Comparison of ENCODE assay signal across 13 mouse cellular contexts in genomic region chr8:118701312-118701880, GRCm38 (mm10).
DNase-seq lines count a peak whose midpoint lies in the region; ATAC-seq lines count a peak whose summit lies in the region.
"Had no signal": no experiment of that assay in that cellular context is flagged by ENCODE, and none has a peak within 500 bp of the region (broad histone marks: within the 10 kb centered on the region; RNA-seq: fewer than 3 reads in every experiment).

No protein-coding gene starts in this region.

- H3K4me3 ChIP-seq in lung, embryonic 16.5 days (ENCODE audit: low read length) = no peak overlapping the region
- no peak overlapping the region for H3K4me3 ChIP-seq in stomach, embryonic 16.5 days (replicated peaks; ENCODE audit: low read length)
- H3K4me3 ChIP-seq in forebrain, embryonic 16.5 days (replicated peaks; ENCODE audit: low read length) = no peak overlapping the region
- H3K4me3 ChIP-seq in hindbrain, embryonic 11.5 days (ENCODE audit: low read depth, low read length) = no peak overlapping the region
- H3K4me3 ChIP-seq: embryonic facial prominence, embryonic 12.5 days; forebrain, embryonic 15.5 days; hindbrain, embryonic 12.5 days; midbrain, embryonic 10.5 days; neural tube, embryonic 12.5 days had no signal

- H3K36me3 ChIP-seq in lung, embryonic 16.5 days (ENCODE audit: control insufficient read depth, insufficient read depth, low read length) = no peaks in the 10 kb centered on the region
- H3K36me3 ChIP-seq in stomach, embryonic 16.5 days (ENCODE audit: control insufficient read depth, insufficient read depth, low read length) = no peaks in the 10 kb centered on the region
- no peaks in the 10 kb centered on the region for H3K36me3 ChIP-seq in forebrain, embryonic 16.5 days (ENCODE audit: control insufficient read depth, insufficient read depth)
- no peaks in the 10 kb centered on the region for H3K36me3 ChIP-seq in hindbrain, embryonic 11.5 days (ENCODE audit: control insufficient read depth, insufficient read depth, low read length)
- H3K36me3 ChIP-seq: embryonic facial prominence, embryonic 12.5 days; forebrain, embryonic 15.5 days; hindbrain, embryonic 12.5 days; midbrain, embryonic 10.5 days; neural tube, embryonic 12.5 days had no signal

- peak overlapping the region; percentile 41 for H3K4me2 ChIP-seq in lung, embryonic 16.5 days (ENCODE audit: low read depth, low read length)
- H3K4me2 ChIP-seq in stomach, embryonic 16.5 days (ENCODE audit: low read depth, low read length) = peak overlapping the region; percentile 40
- H3K4me2 ChIP-seq in forebrain, embryonic 16.5 days (ENCODE audit: low read length) = no peak overlapping the region
- no peak overlapping the region for H3K4me2 ChIP-seq in hindbrain, embryonic 11.5 days (replicated peaks; ENCODE audit: low read depth, low read length)
- H3K4me2 ChIP-seq: embryonic facial prominence, embryonic 12.5 days; forebrain, embryonic 15.5 days; hindbrain, embryonic 12.5 days; neural tube, embryonic 12.5 days had no signal

- H3K4me1 ChIP-seq in lung, embryonic 16.5 days (replicated peaks; ENCODE audit: control insufficient read depth, insufficient read depth, low read length) = no peaks in the 10 kb centered on the region
- H3K4me1 ChIP-seq in stomach, embryonic 16.5 days (ENCODE audit: control insufficient read depth, insufficient read depth, low read length) = no peaks in the 10 kb centered on the region
- H3K4me1 ChIP-seq in forebrain, embryonic 16.5 days (replicated peaks; ENCODE audit: control insufficient read depth, insufficient read depth, low read length) = no peaks in the 10 kb centered on the region
- H3K4me1 ChIP-seq in hindbrain, embryonic 11.5 days (replicated peaks; ENCODE audit: control insufficient read depth, insufficient read depth, low read length) = no peaks in the 10 kb centered on the region
- H3K4me1 ChIP-seq: embryonic facial prominence, embryonic 12.5 days; forebrain, embryonic 15.5 days; hindbrain, embryonic 12.5 days; midbrain, embryonic 10.5 days; neural tube, embryonic 12.5 days had no signal

- H3K9me3 ChIP-seq in lung, embryonic 16.5 days (ENCODE audit: control insufficient read depth, low read length) = 0 out of 2 replicates have a peak, but pooled peaks cover 3% of the 10 kb centered on the region
- H3K9me3 ChIP-seq in stomach, embryonic 16.5 days (replicated peaks; ENCODE audit: control insufficient read depth, low read length) = no peaks in the 10 kb centered on the region
- no peaks in the 10 kb centered on the region for H3K9me3 ChIP-seq in forebrain, embryonic 16.5 days (ENCODE audit: control insufficient read depth, low read length)
- no peaks in the 10 kb centered on the region for H3K9me3 ChIP-seq in hindbrain, embryonic 11.5 days (ENCODE audit: control insufficient read depth, low read length)
- H3K9me3 ChIP-seq: embryonic facial prominence, embryonic 12.5 days; forebrain, embryonic 15.5 days; neural tube, embryonic 12.5 days had no signal

- H3K9ac ChIP-seq in lung, embryonic 16.5 days (ENCODE audit: low read length) = no peak overlapping the region
- no peak overlapping the region for H3K9ac ChIP-seq in stomach, embryonic 16.5 days (ENCODE audit: low read length)
- H3K9ac ChIP-seq in forebrain, embryonic 16.5 days (replicated peaks; ENCODE audit: low read depth, low read length) = no peak overlapping the region
- no peak overlapping the region for H3K9ac ChIP-seq in hindbrain, embryonic 11.5 days (ENCODE audit: low read depth, low read length)
- H3K9ac ChIP-seq: embryonic facial prominence, embryonic 12.5 days; forebrain, embryonic 15.5 days; hindbrain, embryonic 12.5 days; neural tube, embryonic 12.5 days had no signal

- no peaks in the 10 kb centered on the region for H3K27me3 ChIP-seq in lung, embryonic 16.5 days (ENCODE audit: control insufficient read depth, insufficient read depth, low read depth, low read length)
- no peaks in the 10 kb centered on the region for H3K27me3 ChIP-seq in stomach, embryonic 16.5 days (ENCODE audit: control insufficient read depth, insufficient read depth, low read length)
- H3K27me3 ChIP-seq in forebrain, embryonic 16.5 days (replicated peaks; ENCODE audit: control insufficient read depth, insufficient read depth, low read length) = no peaks in the 10 kb centered on the region
- no peaks in the 10 kb centered on the region for H3K27me3 ChIP-seq in hindbrain, embryonic 11.5 days (ENCODE audit: control insufficient read depth, insufficient read depth, low read length)
- H3K27me3 ChIP-seq: embryonic facial prominence, embryonic 12.5 days; forebrain, embryonic 15.5 days; hindbrain, embryonic 12.5 days; neural tube, embryonic 12.5 days had no signal

- peak; percentile 41; the same call in 1 of the 2 replicates for ATAC-seq in lung, embryonic 16.5 days (ENCODE audit: low read depth)
- ATAC-seq in stomach, embryonic 16.5 days (ENCODE audit: insufficient read depth, low FRiP score) = peak; percentile 13; the same call in 1 of the 2 replicates
- no peak for ATAC-seq in forebrain, embryonic 16.5 days
- ATAC-seq in hindbrain, embryonic 11.5 days (ENCODE audit: low FRiP score) = no peak
- ATAC-seq: forebrain, embryonic 15.5 days had no signal

- 42% methylated on average over 22 of the region's 22 CpGs for WGBS in lung, embryonic 16.5 days
- WGBS in stomach, embryonic 16.5 days = 49% methylated on average over 22 of the region's 22 CpGs
- WGBS in forebrain, embryonic 16.5 days = 92% methylated on average over 22 of the region's 22 CpGs
- 91% methylated on average over 22 of the region's 22 CpGs for WGBS in hindbrain, embryonic 11.5 days

- no peak for DNase-seq in lung, postnatal 14 days
- peak; percentile 46 to 49 for DNase-seq in heart, adult 9 months (ENCODE audit: low spot score in 2 of 2)
- peak; percentile 45 for DNase-seq in heart, postnatal 4 days
- DNase-seq in hindbrain, embryonic 11.5 days (ENCODE audit: low spot score) = no peak
- DNase-seq: cerebellum, adult 18-20 months had no signal

- no peak overlapping the region for H3K27ac ChIP-seq in lung, embryonic 16.5 days (ENCODE audit: low read length)
- H3K27ac ChIP-seq in stomach, embryonic 16.5 days (ENCODE audit: low read length) = no peak overlapping the region
- H3K27ac ChIP-seq in forebrain, embryonic 16.5 days (ENCODE audit: low read length) = no peak overlapping the region
- H3K27ac ChIP-seq in hindbrain, embryonic 11.5 days (ENCODE audit: low read depth, low read length) = no peak overlapping the region
- H3K27ac ChIP-seq: embryonic facial prominence, embryonic 12.5 days; forebrain, embryonic 15.5 days; hindbrain, embryonic 12.5 days; midbrain, embryonic 10.5 days; neural tube, embryonic 12.5 days had no signal

Comparison
In these comparisons a context has a peak if more than half of its experiments do, and no peak if none do; other contexts are left out.
1. ATAC-seq: peak in lung, embryonic 16.5 days (single experiment) and stomach, embryonic 16.5 days (single experiment); none in forebrain, embryonic 16.5 days (single experiment) and hindbrain, embryonic 11.5 days (single experiment).
2. H3K4me2 ChIP-seq: peak in lung, embryonic 16.5 days (single experiment) and stomach, embryonic 16.5 days (single experiment); none in forebrain, embryonic 16.5 days (single experiment) and hindbrain, embryonic 11.5 days (single experiment).
3. DNase-seq: peak in heart, adult 9 months (2 of 2) and heart, postnatal 4 days (single experiment); none in lung, postnatal 14 days (single experiment) and hindbrain, embryonic 11.5 days (single experiment).